Mouse (Mus musculus) urinary bladder, adult 18-20 months (tissue): ENCODE results near the gene Akap2.

Source experiments
- DNase-seq, 2 experiments: peaks; one replicate each; pipeline ENCODE4 v3.0.0; 2022; ENCODE audit warnings: low spot score in 2 of 2, mixed read lengths in 2 of 2

Akap2 gene

GRCm38 (mm10) chr4:57908860-57909259 is 191.4 kb downstream of the Akap2 start:
- no peak for DNase-seq

GRCm38 (mm10) chr4:57913021-57913420 is 195.6 kb downstream of the Akap2 start:
- DNase-seq, result no peak

DNA sequence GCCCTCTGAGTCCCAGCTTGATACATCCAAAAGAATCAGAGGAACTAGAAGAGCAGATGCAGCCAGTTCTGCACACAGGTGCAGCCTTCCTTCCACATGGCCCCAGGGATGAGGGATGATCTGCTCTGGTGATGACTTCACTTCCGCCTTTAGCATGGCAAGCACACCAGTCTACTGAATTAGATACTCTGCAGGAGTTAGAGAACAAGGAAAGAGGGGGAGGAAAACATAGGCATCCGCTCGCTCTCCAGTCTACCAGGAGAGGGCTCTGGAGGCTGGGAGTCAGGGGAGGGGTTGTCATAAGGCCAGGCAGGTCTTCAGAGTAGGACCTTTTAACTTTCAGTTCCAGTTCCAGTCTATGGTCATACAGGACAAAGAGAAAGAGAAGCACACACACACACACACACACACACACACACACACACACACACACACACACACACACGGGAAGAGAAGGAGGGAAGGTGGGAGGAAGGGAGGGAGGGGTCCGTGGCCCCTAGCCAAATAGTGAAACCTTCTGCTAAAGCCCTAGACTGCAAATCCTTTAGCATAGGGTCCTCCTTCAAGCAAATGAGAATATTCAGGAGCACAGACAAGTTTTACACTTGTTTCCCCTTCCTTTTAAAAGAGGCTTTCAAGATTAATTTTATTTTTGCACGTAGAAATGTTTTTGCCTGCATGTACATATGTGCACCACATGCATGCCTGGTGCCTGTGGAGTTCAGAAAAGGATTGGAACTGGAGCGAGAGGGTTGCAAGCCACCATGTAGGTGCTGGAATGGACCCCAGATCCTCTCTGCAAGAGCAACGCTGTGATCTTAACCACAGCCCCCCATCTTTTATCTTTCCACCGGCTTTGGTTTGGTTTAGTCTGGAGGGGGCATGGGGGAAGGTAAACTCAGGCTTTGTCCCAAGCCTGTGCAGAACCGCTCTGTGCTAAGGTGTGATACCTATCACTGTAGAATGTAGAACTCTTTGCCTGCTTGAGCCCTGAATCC is 197.0 kb downstream of the Akap2 start:
- DNase-seq, result no peak

- peak; percentile 16 to 25 for DNase-seq
Observed at GRCm38 (mm10) chr4:57915216-57915965, 197.9 kb downstream of the Akap2 start.

- no peak for DNase-seq
Observed at GRCm38 (mm10) chr4:57916201-57916661, 198.8 kb downstream of the Akap2 start, which contains the start of gene D630039A03Rik. TSS of gene D630039A03Rik (minus strand) at chr4:57916297.

DNA sequence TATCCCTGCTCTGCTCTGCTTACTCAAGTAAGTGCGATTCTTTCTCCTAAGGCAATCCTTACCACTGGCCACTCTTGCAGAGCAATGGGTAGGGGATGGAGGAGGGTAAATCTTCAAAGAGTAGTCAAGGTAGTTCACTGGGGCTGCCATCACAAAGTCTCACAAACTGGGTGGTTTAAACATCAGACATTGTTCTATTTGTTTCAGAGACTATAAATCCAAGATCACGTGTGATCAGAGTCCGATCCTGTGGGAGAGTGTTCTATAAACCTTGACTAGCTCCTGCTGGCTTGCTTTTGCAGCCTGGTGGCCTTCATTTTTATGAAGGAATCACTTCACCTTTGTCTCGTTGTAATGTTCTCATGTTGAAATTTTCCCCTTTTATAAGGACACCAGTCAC is 199.3 kb downstream of the Akap2 start:
- no peak for DNase-seq

- DNase-seq, result no peak
Observed at GRCm38 (mm10) chr4:57919494-57920423, 202.3 kb downstream of the Akap2 start.

DNA sequence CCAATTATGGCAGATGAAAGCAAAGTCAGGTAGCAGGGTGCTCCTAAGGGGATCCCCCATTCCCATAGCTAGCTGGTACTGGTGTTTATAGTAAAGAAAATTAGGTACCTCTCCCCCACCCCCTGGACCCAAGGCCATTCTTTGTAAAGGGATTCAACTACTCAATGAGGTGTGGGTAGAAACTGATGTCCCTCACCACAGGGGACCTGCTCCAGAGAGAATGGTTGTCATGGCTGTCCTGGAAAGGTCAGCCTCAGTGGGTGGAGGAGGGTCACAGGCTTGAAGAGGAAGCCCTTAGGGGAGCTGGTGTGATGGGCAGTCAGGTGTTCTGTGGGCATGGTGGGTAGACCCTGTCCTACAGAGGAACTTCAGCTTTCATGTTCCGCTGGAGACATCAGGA is 203.1 kb downstream of the Akap2 start:
- DNase-seq, result no peak

- no peak for DNase-seq
Observed at GRCm38 (mm10) chr4:57922171-57922570, 204.7 kb downstream of the Akap2 start.

DNA sequence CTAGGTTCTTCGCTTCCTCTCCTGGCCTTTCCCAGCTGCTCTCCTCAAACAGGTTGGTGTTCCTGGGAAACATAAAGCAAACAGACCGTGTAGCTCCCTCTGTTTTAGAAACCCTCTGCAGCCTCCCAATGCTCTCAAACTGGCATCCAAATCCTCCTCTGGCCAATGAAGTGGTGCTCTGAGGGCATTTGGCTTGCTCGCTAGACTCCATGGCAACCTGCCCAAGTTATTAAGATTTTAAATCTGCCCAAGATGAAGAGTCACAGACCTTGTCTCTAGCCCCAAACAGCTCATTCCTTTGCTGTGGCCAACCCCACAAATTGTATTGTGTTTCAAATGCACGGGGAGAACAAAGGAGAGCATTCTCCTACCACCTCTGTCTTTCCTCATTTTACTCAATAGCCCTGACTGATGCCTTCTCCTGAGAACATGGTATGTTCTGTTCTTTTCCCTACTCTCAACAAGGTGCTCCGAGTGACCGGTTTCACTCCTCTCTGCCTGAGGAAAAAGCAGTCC is 207.2 kb downstream of the Akap2 start:
- DNase-seq, result no peak

GRCm38 (mm10) chr4:57927464-57928205 is 210.2 kb downstream of the Akap2 start:
- no peak for DNase-seq

GRCm38 (mm10) chr4:57930559-57931170 is 213.2 kb downstream of the Akap2 start:
- no peak for DNase-seq

DNA sequence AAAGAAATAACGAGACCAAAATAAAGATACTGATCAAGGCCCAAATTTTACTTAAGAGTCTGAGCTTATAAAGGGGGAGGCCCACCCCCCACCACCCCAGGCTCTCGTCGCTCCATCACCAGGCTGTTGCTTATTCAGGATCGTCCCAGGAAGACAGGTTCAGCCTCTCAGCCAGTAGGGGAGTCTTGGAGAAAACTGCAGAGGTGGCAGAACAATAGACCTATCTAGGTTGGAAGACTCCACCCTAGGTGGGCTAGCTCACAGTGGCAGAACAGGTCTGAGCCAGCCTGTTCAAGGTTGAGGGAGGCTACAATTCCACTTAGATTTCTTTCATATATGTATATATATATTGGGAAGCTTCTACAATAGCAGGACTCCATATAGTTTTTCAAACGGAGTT is 216.7 kb downstream of the Akap2 start:
- no peak for DNase-seq

GRCm38 (mm10) chr4:57937292-57937691 is 219.8 kb downstream of the Akap2 start:
- no peak for DNase-seq

DNA sequence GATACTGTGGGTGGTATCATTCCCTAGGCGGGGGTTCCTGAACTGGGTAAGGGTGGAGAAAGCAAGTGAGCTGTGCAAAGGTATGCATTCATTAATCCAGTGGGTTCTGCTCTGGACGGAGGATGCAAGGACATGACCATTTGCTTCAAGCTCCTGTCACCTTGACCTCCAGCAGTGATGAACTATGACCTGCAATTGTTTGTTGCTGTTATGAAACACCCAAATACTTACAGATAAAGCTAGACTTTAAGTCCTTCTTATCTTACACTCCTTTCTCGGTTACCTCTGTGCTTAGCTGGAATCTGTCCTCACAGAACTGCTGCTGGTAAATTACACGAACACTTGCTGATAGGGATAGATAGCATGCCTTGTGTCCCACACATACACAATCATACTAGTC is 223.2 kb downstream of the Akap2 start:
- no peak for DNase-seq

GRCm38 (mm10) chr4:57942892-57943291 is 225.4 kb downstream of the Akap2 start:
- no peak for DNase-seq
